Mouse (Mus musculus): ENCODE data around the gene Hcfc1r1. TPM values are rescaled to one million over a fixed set of nuclear protein-coding genes. Genes with fewer than 3 reads are reported as not detected.
A peak's percentile ranks its signal among the peaks of the same experiment; 100 is the strongest.

Hcfc1r1 gene
- total and polyA plus RNA-seq, 3 experiments: 172 to 575 (median 215) TPM

GRCm38 (mm10) chr17:23677236-23677679, 3.9 kb downstream of the Hcfc1r1 start, which contains the start of gene Tnfrsf12a:
Gene Tnfrsf12a, minus strand, starts transcription at chr17:23677468.
- H3K27me3 ChIP-seq (ENCODE audit: control insufficient read depth, insufficient read depth, low read length): peaks cover 6% of the 10 kb centered on the region
- H3K4me3 ChIP-seq: peak within 1 kb of the TSS; percentile 67
- DNase-seq: peak; percentile 93
- WGBS: under 1% methylated on average over 34 of the region's 34 CpGs
- H3K36me3 ChIP-seq (ENCODE audit: control insufficient read depth, insufficient read depth, low read length): no peaks in the 10 kb centered on the region
- peak; percentile 97 for TF ChIP-seq POLR2A (IDR thresholded peaks at IDR 0.05; ENCODE audit: insufficient read depth, low read depth, low read length)
- peak; percentile 70; the same call in 1 of the 2 replicates for TF ChIP-seq EP300 (IDR thresholded peaks at IDR 0.05; ENCODE audit: insufficient read depth, low read depth, low read length)
- no peak for TF ChIP-seq CTCF (IDR thresholded peaks at IDR 0.05)
- peak within 1 kb of the TSS; percentile 69 for H3K9ac ChIP-seq (ENCODE audit: low read depth, low read length)
- H3K79me2 ChIP-seq (replicated peaks; ENCODE audit: control insufficient read depth, insufficient read depth, low read length): no peaks in the 10 kb centered on the region
- intact Hi-C loops (cut with DNase I): no loop called here
- H3K4me1 ChIP-seq (ENCODE audit: control insufficient read depth, insufficient read depth, low read length): peaks cover 2% of the 10 kb centered on the region
- peak within 1 kb of the TSS; percentile 93 for H3K27ac ChIP-seq

- H3K27ac ChIP-seq: no peak within 1 kb of the TSS
- no peak within 1 kb of the TSS for H3K9ac ChIP-seq (ENCODE audit: low read depth, low read length)
- DNase-seq: peak in 1 of 2 experiments; percentile 15
- no peak within 1 kb of the TSS for H3K4me3 ChIP-seq
- TF ChIP-seq POLR2A (IDR thresholded peaks at IDR 0.05; ENCODE audit: insufficient read depth, low read depth, low read length) (no peak), CTCF (IDR thresholded peaks at IDR 0.05) (no peak), EP300 (IDR thresholded peaks at IDR 0.05; ENCODE audit: insufficient read depth, low read depth, low read length) (no peak)
- peaks cover 9% of the 10 kb centered on the region for H3K27me3 ChIP-seq (ENCODE audit: control insufficient read depth, insufficient read depth, low read length)
- peaks cover 2% of the 10 kb centered on the region; the same call in 1 of the 2 replicates for H3K4me1 ChIP-seq (ENCODE audit: control insufficient read depth, insufficient read depth, low read length)
- H3K36me3 ChIP-seq (ENCODE audit: control insufficient read depth, insufficient read depth, low read length): no peaks in the 10 kb centered on the region
- intact Hi-C loops (cut with DNase I): no loop called here
- 8% methylated on average over 38 of the region's 38 CpGs for WGBS
- no peaks in the 10 kb centered on the region for H3K79me2 ChIP-seq (replicated peaks; ENCODE audit: control insufficient read depth, insufficient read depth, low read length)
Observed at GRCm38 (mm10) chr17:23679127-23679835, 5.9 kb downstream of the Hcfc1r1 start, which contains the start of gene Cldn6. Gene Cldn6, plus strand, starts transcription at chr17:23679249.

- intact Hi-C loops (cut with DNase I): no loop called here
- no peak for DNase-seq
- H3K27ac ChIP-seq: no peak overlapping the region
- peaks cover 9% of the 10 kb centered on the region for H3K27me3 ChIP-seq (ENCODE audit: control insufficient read depth, insufficient read depth, low read length)
- H3K9ac ChIP-seq (ENCODE audit: low read depth, low read length): no peak overlapping the region
- no peak overlapping the region for H3K4me3 ChIP-seq
- WGBS: 57% methylated on average over 9 of the region's 9 CpGs
- no peaks in the 10 kb centered on the region for H3K36me3 ChIP-seq (ENCODE audit: control insufficient read depth, insufficient read depth, low read length)
- H3K79me2 ChIP-seq (replicated peaks; ENCODE audit: control insufficient read depth, insufficient read depth, low read length): no peaks in the 10 kb centered on the region
- TF ChIP-seq CTCF (IDR thresholded peaks at IDR 0.05) (no peak), POLR2A (IDR thresholded peaks at IDR 0.05; ENCODE audit: insufficient read depth, low read depth, low read length) (no peak), EP300 (IDR thresholded peaks at IDR 0.05; ENCODE audit: insufficient read depth, low read depth, low read length) (no peak)
- H3K4me1 ChIP-seq (ENCODE audit: control insufficient read depth, insufficient read depth, low read length): peaks cover 2% of the 10 kb centered on the region; the same call in 1 of the 2 replicates
Observed at GRCm38 (mm10) chr17:23680336-23680735, 6.9 kb downstream of the Hcfc1r1 start.

GRCm38 (mm10) chr17:23681086-23681485, 7.7 kb downstream of the Hcfc1r1 start:
- Histone ChIP-seq H3K79me2 (replicated peaks; ENCODE audit: control insufficient read depth, insufficient read depth, low read length) (no peaks in the 10 kb centered on the region), H3K9ac (ENCODE audit: low read depth, low read length) (no peak overlapping the region), H3K27me3 (ENCODE audit: control insufficient read depth, insufficient read depth, low read length) (peaks cover 9% of the 10 kb centered on the region), H3K4me3 (no peak overlapping the region), H3K27ac (no peak overlapping the region), H3K36me3 (ENCODE audit: control insufficient read depth, insufficient read depth, low read length) (no peaks in the 10 kb centered on the region), H3K4me1 (ENCODE audit: control insufficient read depth, insufficient read depth, low read length) (no peaks in the 10 kb centered on the region)
- peak in 1 of 2 experiments; percentile 20 for DNase-seq
- intact Hi-C loops (cut with DNase I): no loop called here
- WGBS: 42% methylated on average over 10 of the region's 10 CpGs
- no peak for TF ChIP-seq EP300 (IDR thresholded peaks at IDR 0.05; ENCODE audit: insufficient read depth, low read depth, low read length)
- TF ChIP-seq POLR2A (IDR thresholded peaks at IDR 0.05; ENCODE audit: insufficient read depth, low read depth, low read length): no peak
- TF ChIP-seq CTCF (IDR thresholded peaks at IDR 0.05): no peak

GRCm38 (mm10) chr17:23682092-23682491, 8.7 kb downstream of the Hcfc1r1 start:
- no peaks in the 10 kb centered on the region for H3K36me3 ChIP-seq (ENCODE audit: control insufficient read depth, insufficient read depth, low read length)
- H3K79me2 ChIP-seq (replicated peaks; ENCODE audit: control insufficient read depth, insufficient read depth, low read length): no peaks in the 10 kb centered on the region
- H3K9ac ChIP-seq (ENCODE audit: low read depth, low read length): no peak overlapping the region
- 50% methylated on average over 4 of the region's 4 CpGs for WGBS
- no peak overlapping the region for H3K4me3 ChIP-seq
- TF ChIP-seq EP300 (IDR thresholded peaks at IDR 0.05; ENCODE audit: insufficient read depth, low read depth, low read length) (no peak), POLR2A (IDR thresholded peaks at IDR 0.05; ENCODE audit: insufficient read depth, low read depth, low read length) (no peak), CTCF (IDR thresholded peaks at IDR 0.05) (no peak)
- no peak for DNase-seq
- peaks cover 9% of the 10 kb centered on the region for H3K27me3 ChIP-seq (ENCODE audit: control insufficient read depth, insufficient read depth, low read length)
- intact Hi-C loops (cut with DNase I): no loop called here
- H3K4me1 ChIP-seq (ENCODE audit: control insufficient read depth, insufficient read depth, low read length): no peaks in the 10 kb centered on the region
- H3K27ac ChIP-seq: no peak overlapping the region

- peaks cover 9% of the 10 kb centered on the region for H3K27me3 ChIP-seq (ENCODE audit: control insufficient read depth, insufficient read depth, low read length)
- intact Hi-C loops (cut with DNase I): no loop called here
- DNase-seq: no peak
- no peak for TF ChIP-seq EP300 (IDR thresholded peaks at IDR 0.05; ENCODE audit: insufficient read depth, low read depth, low read length)
- TF ChIP-seq POLR2A (IDR thresholded peaks at IDR 0.05; ENCODE audit: insufficient read depth, low read depth, low read length): no peak
- TF ChIP-seq CTCF (IDR thresholded peaks at IDR 0.05): no peak
- H3K79me2 ChIP-seq (replicated peaks; ENCODE audit: control insufficient read depth, insufficient read depth, low read length): no peaks in the 10 kb centered on the region
- no peak overlapping the region for H3K27ac ChIP-seq
- WGBS: 59% methylated on average over 3 of the region's 3 CpGs
- no peaks in the 10 kb centered on the region for H3K36me3 ChIP-seq (ENCODE audit: control insufficient read depth, insufficient read depth, low read length)
- H3K4me3 ChIP-seq: no peak overlapping the region
- H3K4me1 ChIP-seq (ENCODE audit: control insufficient read depth, insufficient read depth, low read length): no peaks in the 10 kb centered on the region
- no peak overlapping the region for H3K9ac ChIP-seq (ENCODE audit: low read depth, low read length)
Observed at GRCm38 (mm10) chr17:23682530-23682929, 9.1 kb downstream of the Hcfc1r1 start.

Measured in heart, adult 2 months (tissue).